Mouse (Mus musculus) layer of hippocampus, postnatal 14 days (tissue): Measurements from ENCODE around the gene Gm960. TPM values are rescaled to one million over a fixed set of nuclear protein-coding genes. Genes with fewer than 3 reads are reported as not detected.

ENCODE experiments used
- DNase-seq, 2 experiments: peaks; one replicate each; pipeline ENCODE4 v3.0.0; 2021 to 2022; ENCODE audit warnings: low spot score in 2 of 2, mixed read lengths in 1 of 2
- long read RNA-seq, 2 experiments: library from polyadenylated mRNA; stranded (forward); transcript quantifications; one replicate each; pipeline ENCODE4 v2.0.0; 2021
- total RNA-seq, 2 experiments: library from RNA; stranded (reverse); gene quantifications; 2 replicates each; pipeline ENCODE4 v1.2.3; 2021

Gene Gm960
- total RNA-seq = 1 to 10 TPM; 1.9 to 2.1 TPM
- long read RNA-seq, experiment 1, partial matches to known transcripts = 0 of 3 reads
- long read RNA-seq, experiment 1, other reads (novel, unspliced or antisense) = 3 of 3 reads
- long read RNA-seq, experiment 2, partial matches to known transcripts = 1 of 4 reads
- long read RNA-seq, experiment 2, other reads (novel, unspliced or antisense) = 3 of 4 reads

- DNase-seq = peak; percentile 85 to 88
These were observed at the start of gene Gm960 for GRCm38 (mm10) chr19:4698205-4698677. TSS of gene Gm960 (minus strand) at chr19:4698668.

- no peak for DNase-seq
These were observed 49.3 kb upstream of the Gm960 start for GRCm38 (mm10) chr19:4747631-4748312.

GRCm38 (mm10) chr19:4746611-4747010, 48.1 kb upstream of the Gm960 start:
- DNase-seq = no peak

GRCm38 (mm10) chr19:4745681-4746080, 47.2 kb upstream of the Gm960 start:
- DNase-seq = no peak

- peak in 1 of 2 experiments; percentile 46 for DNase-seq
These were observed 46.6 kb upstream of the Gm960 start for GRCm38 (mm10) chr19:4745057-4745456.

- DNase-seq = no peak
These were observed 45.6 kb upstream of the Gm960 start for GRCm38 (mm10) chr19:4744026-4744425.

- peak in 1 of 2 experiments; percentile 54 for DNase-seq
These were observed 45.1 kb upstream of the Gm960 start for GRCm38 (mm10) chr19:4743524-4743923.

- no peak for DNase-seq
These were observed 43.8 kb upstream of the Gm960 start for GRCm38 (mm10) chr19:4742229-4742628.

GRCm38 (mm10) chr19:4741482-4741881, 43.0 kb upstream of the Gm960 start:
- DNase-seq = no peak

GRCm38 (mm10) chr19:4739762-4740161, 41.3 kb upstream of the Gm960 start:
- DNase-seq = no peak

GRCm38 (mm10) chr19:4739053-4739452, 40.6 kb upstream of the Gm960 start:
- no peak for DNase-seq

- DNase-seq = no peak
These were observed 39.4 kb upstream of the Gm960 start for GRCm38 (mm10) chr19:4737866-4738265.

GRCm38 (mm10) chr19:4733052-4733451, 34.6 kb upstream of the Gm960 start:
- DNase-seq = no peak

GRCm38 (mm10) chr19:4729186-4729585, 30.7 kb upstream of the Gm960 start:
- DNase-seq = no peak

GRCm38 (mm10) chr19:4720671-4721244, 22.3 kb upstream of the Gm960 start:
- no peak for DNase-seq

- DNase-seq = no peak
These were observed 21.6 kb upstream of the Gm960 start for GRCm38 (mm10) chr19:4720112-4720511.

GRCm38 (mm10) chr19:4719351-4719764, 20.9 kb upstream of the Gm960 start:
- DNase-seq = no peak

- DNase-seq = no peak
These were observed 20.2 kb upstream of the Gm960 start for GRCm38 (mm10) chr19:4718716-4719115.

GRCm38 (mm10) chr19:4717281-4717680, 18.8 kb upstream of the Gm960 start:
- no peak for DNase-seq

- DNase-seq = no peak
These were observed 18.3 kb upstream of the Gm960 start for GRCm38 (mm10) chr19:4716756-4717155.

GRCm38 (mm10) chr19:4713886-4714285, 15.4 kb upstream of the Gm960 start:
- no peak for DNase-seq

GRCm38 (mm10) chr19:4712781-4713526, 14.5 kb upstream of the Gm960 start:
- DNase-seq = no peak
